Mouse (Mus musculus): ENCODE measurements around the gene Ms4a4b. TPM values are rescaled to one million over a fixed set of nuclear protein-coding genes. Genes with fewer than 3 reads are reported as not detected.
"Not testable (repeated sequence)": the region's sequence is repeated elsewhere in the genome, so short reads cannot be mapped to it uniquely, and the experiment has no call there.

The Ms4a4b gene
- polyA plus RNA-seq, 1 experiment = 0.60 TPM

DNA sequence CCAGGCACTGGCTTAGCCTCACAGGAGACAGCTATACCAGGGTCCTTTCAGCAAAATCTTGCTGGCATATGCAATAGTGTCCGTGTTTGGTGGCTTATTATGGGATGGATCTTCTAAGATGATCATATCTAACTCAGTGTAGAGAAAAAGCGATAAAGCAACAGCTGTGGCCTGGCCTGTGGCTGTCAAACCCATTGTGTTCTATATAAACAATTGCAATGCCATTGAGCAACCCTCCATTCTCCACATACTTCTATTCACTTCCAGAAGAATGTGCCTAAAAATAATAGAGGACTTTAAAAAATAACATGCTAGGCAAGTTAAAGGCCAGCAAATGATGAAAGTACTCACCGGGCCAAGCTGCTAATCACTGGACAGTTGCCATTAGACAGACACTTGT lies 27.8 kb upstream of the Ms4a4b start:
- Histone ChIP-seq H3K4me3 (ENCODE audit: low read depth, low read length) (no peak overlapping the region), H3K27me3 (ENCODE audit: control insufficient read depth, insufficient read depth, low read length) (no peaks in the 10 kb centered on the region), H3K4me1 (ENCODE audit: control insufficient read depth, insufficient read depth, insufficient read length, low read length) (no peaks in the 10 kb centered on the region), H3K36me3 (ENCODE audit: control insufficient read depth, insufficient read depth, low read length) (no peaks in the 10 kb centered on the region), H3K27ac (ENCODE audit: insufficient read depth, low read depth, low read length) (no peak overlapping the region)
- TF ChIP-seq POLR2A (IDR thresholded peaks at IDR 0.05; ENCODE audit: low read depth, low read length) (no peak), CTCF (IDR thresholded peaks at IDR 0.05; ENCODE audit: extremely low read depth, insufficient read length, insufficient replicate concordance, low read depth, low read length) (no peak)
- 64% methylated on average over 3 of the region's 3 CpGs for WGBS

DNA sequence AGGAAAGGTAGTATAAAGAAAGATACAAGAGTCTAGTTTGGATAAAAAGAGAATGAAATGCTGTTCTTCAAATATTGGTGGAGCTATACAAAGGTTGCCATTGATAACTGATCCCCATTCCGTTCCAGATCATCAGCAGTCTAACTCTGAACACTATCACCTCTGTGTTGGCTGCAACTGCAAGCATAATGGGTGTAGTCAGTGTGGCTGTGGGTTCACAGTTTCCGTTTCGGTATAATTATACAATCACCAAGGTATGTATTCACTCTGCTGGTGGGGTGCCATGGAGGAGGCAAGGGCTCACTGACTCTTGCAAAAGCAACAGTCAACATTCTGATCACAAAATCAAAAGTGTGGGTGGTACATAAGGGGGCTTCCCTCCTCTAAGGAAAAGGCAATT lies 24.5 kb upstream of the Ms4a4b start:
- not testable (repeated sequence) for H3K36me3 ChIP-seq (ENCODE audit: control insufficient read depth, insufficient read depth, low read length); H3K4me3 ChIP-seq (ENCODE audit: low read depth, low read length); H3K4me1 ChIP-seq (ENCODE audit: control insufficient read depth, insufficient read depth, insufficient read length, low read length); H3K27ac ChIP-seq (ENCODE audit: insufficient read depth, low read depth, low read length); H3K27me3 ChIP-seq (ENCODE audit: control insufficient read depth, insufficient read depth, low read length)
- 71% methylated on average over 3 of the region's 3 CpGs for WGBS

- not testable (repeated sequence) for H3K27me3 ChIP-seq (ENCODE audit: control insufficient read depth, insufficient read depth, low read length); H3K4me1 ChIP-seq (ENCODE audit: control insufficient read depth, insufficient read depth, insufficient read length, low read length); H3K36me3 ChIP-seq (ENCODE audit: control insufficient read depth, insufficient read depth, low read length); H3K27ac ChIP-seq (ENCODE audit: insufficient read depth, low read depth, low read length); H3K4me3 ChIP-seq (ENCODE audit: low read depth, low read length)
- WGBS = 59% methylated on average over 1 of the region's 1 CpGs
These were observed 12.1 kb upstream of the Ms4a4b start for GRCm38 (mm10) chr19:11431209-11431608.

- H3K4me3 ChIP-seq (ENCODE audit: low read depth, low read length) = no peak overlapping the region
- no peak for TF ChIP-seq CTCF (IDR thresholded peaks at IDR 0.05; ENCODE audit: extremely low read depth, insufficient read length, insufficient replicate concordance, low read depth, low read length)
- no peak for TF ChIP-seq POLR2A (IDR thresholded peaks at IDR 0.05; ENCODE audit: low read depth, low read length)
- no peak overlapping the region for H3K27ac ChIP-seq (ENCODE audit: insufficient read depth, low read depth, low read length)
- 74% methylated on average over 4 of the region's 4 CpGs for WGBS
- no peaks in the 10 kb centered on the region for H3K4me1 ChIP-seq (ENCODE audit: control insufficient read depth, insufficient read depth, insufficient read length, low read length)
- H3K27me3 ChIP-seq (ENCODE audit: control insufficient read depth, insufficient read depth, low read length) = no peaks in the 10 kb centered on the region
- no peaks in the 10 kb centered on the region for H3K36me3 ChIP-seq (ENCODE audit: control insufficient read depth, insufficient read depth, low read length)
These were observed 8.1 kb upstream of the Ms4a4b start for GRCm38 (mm10) chr19:11435058-11435834.

DNA sequence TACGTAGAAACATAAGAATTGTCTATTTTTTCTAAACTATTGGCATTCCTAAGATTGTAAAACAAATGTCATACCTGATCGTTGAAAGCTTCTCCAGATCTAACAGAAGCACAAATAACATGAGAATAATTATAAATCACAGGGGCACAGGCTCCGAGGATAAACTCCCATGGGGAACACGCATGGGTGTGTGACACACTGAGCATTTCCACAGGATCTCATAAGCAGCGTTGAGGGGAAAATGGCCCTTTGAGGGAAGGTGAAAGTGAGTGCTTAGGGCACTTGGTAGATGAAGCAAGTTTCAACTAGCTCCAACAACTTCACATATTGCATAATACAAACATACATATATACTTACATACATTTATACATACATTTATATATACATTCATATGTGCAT lies 611 bp downstream of the Ms4a4b start:
- 78% methylated on average over 5 of the region's 5 CpGs for WGBS
- TF ChIP-seq POLR2A (IDR thresholded peaks at IDR 0.05; ENCODE audit: low read depth, low read length) (no peak), CTCF (IDR thresholded peaks at IDR 0.05; ENCODE audit: extremely low read depth, insufficient read length, insufficient replicate concordance, low read depth, low read length) (no peak)
- Histone ChIP-seq H3K27me3 (ENCODE audit: control insufficient read depth, insufficient read depth, low read length) (no peaks in the 10 kb centered on the region), H3K36me3 (ENCODE audit: control insufficient read depth, insufficient read depth, low read length) (no peaks in the 10 kb centered on the region), H3K4me3 (ENCODE audit: low read depth, low read length) (no peak overlapping the region), H3K27ac (ENCODE audit: insufficient read depth, low read depth, low read length) (no peak overlapping the region), H3K4me1 (ENCODE audit: control insufficient read depth, insufficient read depth, insufficient read length, low read length) (no peaks in the 10 kb centered on the region)

- Histone ChIP-seq H3K27me3 (ENCODE audit: control insufficient read depth, insufficient read depth, low read length) (no peaks in the 10 kb centered on the region), H3K27ac (ENCODE audit: insufficient read depth, low read depth, low read length) (peak overlapping the region; percentile 41), H3K36me3 (ENCODE audit: control insufficient read depth, insufficient read depth, low read length) (no peaks in the 10 kb centered on the region), H3K4me1 (ENCODE audit: control insufficient read depth, insufficient read depth, insufficient read length, low read length) (no peaks in the 10 kb centered on the region), H3K4me3 (ENCODE audit: low read depth, low read length) (no peak overlapping the region)
- TF ChIP-seq CTCF (IDR thresholded peaks at IDR 0.05; ENCODE audit: extremely low read depth, insufficient read length, insufficient replicate concordance, low read depth, low read length) (no peak), POLR2A (IDR thresholded peaks at IDR 0.05; ENCODE audit: low read depth, low read length) (no peak)
- WGBS = 72% methylated on average over 2 of the region's 2 CpGs
These were observed 3.9 kb downstream of the Ms4a4b start for GRCm38 (mm10) chr19:11447238-11447637.

DNA sequence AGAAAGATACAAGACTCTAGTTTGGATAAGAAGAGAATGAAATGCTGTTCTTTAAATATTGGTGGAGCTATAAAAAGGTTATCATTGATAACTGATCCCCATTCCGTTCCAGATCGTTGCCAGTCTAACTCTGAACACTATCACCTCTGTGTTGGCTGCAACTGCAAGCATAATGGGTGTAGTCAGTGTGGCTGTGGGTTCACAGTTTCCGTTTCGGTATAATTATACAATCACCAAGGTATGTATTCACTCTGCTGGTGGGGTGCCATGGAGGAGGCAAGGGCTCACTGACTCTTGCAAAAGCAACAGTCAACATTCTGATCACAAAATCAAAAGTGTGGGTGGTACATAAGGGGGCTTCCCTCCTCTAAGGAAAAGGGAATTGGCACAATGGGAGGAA lies 15.7 kb downstream of the Ms4a4b start:
- not testable (repeated sequence) for H3K27ac ChIP-seq (ENCODE audit: insufficient read depth, low read depth, low read length); H3K27me3 ChIP-seq (ENCODE audit: control insufficient read depth, insufficient read depth, low read length); H3K4me3 ChIP-seq (ENCODE audit: low read depth, low read length); H3K36me3 ChIP-seq (ENCODE audit: control insufficient read depth, insufficient read depth, low read length); H3K4me1 ChIP-seq (ENCODE audit: control insufficient read depth, insufficient read depth, insufficient read length, low read length)
- WGBS = 21% methylated on average over 4 of the region's 4 CpGs

DNA sequence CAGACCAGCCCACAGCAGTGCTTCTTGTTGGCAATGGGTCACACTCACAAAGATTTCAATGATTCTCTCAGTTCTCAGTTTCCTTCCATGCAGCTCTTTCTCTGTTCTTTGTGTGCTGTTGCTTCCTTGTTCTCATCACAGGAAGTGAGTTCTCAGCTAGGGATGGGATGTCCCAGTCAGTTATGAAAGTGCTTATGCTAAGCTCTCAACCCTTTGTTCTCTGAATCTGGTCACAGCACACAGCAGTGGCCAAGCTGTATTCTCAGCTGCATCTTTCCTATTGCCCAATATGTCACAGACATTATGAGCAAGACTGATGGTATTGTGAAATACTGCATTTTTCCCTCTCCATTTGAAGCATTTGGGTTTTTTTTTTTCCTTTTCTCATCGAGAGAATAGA lies 21.4 kb downstream of the Ms4a4b start:
- not testable (repeated sequence) for H3K4me3 ChIP-seq (ENCODE audit: low read depth, low read length); H3K36me3 ChIP-seq (ENCODE audit: control insufficient read depth, insufficient read depth, low read length); H3K27ac ChIP-seq (ENCODE audit: insufficient read depth, low read depth, low read length); H3K4me1 ChIP-seq (ENCODE audit: control insufficient read depth, insufficient read depth, insufficient read length, low read length); H3K27me3 ChIP-seq (ENCODE audit: control insufficient read depth, insufficient read depth, low read length)
- 39% methylated on average over 1 of the region's 1 CpGs for WGBS

Data from small intestine, adult 2 months (tissue).